11 mouse cellular contexts compared by ENCODE assay signal in the genomic region with DNA sequence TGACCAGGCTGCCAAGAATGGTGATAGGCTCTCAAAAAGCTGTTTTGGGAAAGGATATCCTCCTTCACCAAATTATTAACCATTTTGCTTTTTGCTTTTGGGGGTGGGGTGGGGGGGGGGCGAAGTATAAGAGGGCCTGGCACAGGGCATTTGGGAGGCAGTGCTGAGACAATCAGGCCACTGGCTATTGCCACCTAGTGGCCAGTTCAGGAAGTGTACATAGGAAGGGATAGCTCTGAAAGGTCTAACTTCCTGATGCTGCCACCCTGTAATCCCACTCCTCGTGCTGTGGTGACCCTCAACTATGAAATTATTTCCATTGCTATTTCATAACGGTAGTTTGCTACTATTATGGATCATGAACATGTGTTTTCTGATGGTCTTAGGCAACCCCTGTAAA. TPM values are rescaled to one million over a fixed set of nuclear protein-coding genes. Genes with fewer than 3 reads are reported as not detected.
DNase-seq lines count a peak whose midpoint lies in the region; ATAC-seq and TF ChIP-seq lines count a peak whose summit lies in the region.
"Had no signal": no experiment of that assay in that cellular context is flagged by ENCODE, and none has a peak within 500 bp of the region (broad histone marks: within the 10 kb centered on the region; RNA-seq: fewer than 3 reads in every experiment).

No protein-coding gene starts in this region.

- no peak overlapping the region for H3K27ac ChIP-seq in intestine, postnatal 0 days (ENCODE audit: low read depth, low read length)
- no peak overlapping the region for H3K27ac ChIP-seq in intestine, embryonic 16.5 days (ENCODE audit: low read length)
- no peak overlapping the region for H3K27ac ChIP-seq in forebrain, embryonic 14.5 days (ENCODE audit: low read depth, low read length)
- H3K27ac ChIP-seq: lung, embryonic 15.5 days had no signal

- no peaks in the 10 kb centered on the region for H3K36me3 ChIP-seq in intestine, postnatal 0 days (ENCODE audit: control insufficient read depth, insufficient read depth)
- H3K36me3 ChIP-seq in intestine, embryonic 16.5 days (ENCODE audit: control insufficient read depth, insufficient read depth, low read length), result no peaks in the 10 kb centered on the region
- no peaks in the 10 kb centered on the region for H3K36me3 ChIP-seq in forebrain, embryonic 14.5 days (ENCODE audit: control insufficient read depth, insufficient read depth, low read length)
- H3K36me3 ChIP-seq: lung, embryonic 15.5 days had no signal

- no peaks in the 10 kb centered on the region for H3K27me3 ChIP-seq in intestine, postnatal 0 days (replicated peaks; ENCODE audit: control insufficient read depth, insufficient read depth, low read length)
- H3K27me3 ChIP-seq in intestine, embryonic 16.5 days (replicated peaks; ENCODE audit: control insufficient read depth, insufficient read depth, low read length), result no peaks in the 10 kb centered on the region
- H3K27me3 ChIP-seq in forebrain, embryonic 14.5 days (replicated peaks; ENCODE audit: control insufficient read depth, insufficient read depth, low read length), result no peaks in the 10 kb centered on the region
- H3K27me3 ChIP-seq: lung, embryonic 15.5 days had no signal

- no peak overlapping the region for H3K4me3 ChIP-seq in intestine, postnatal 0 days (ENCODE audit: low read depth, low read length)
- no peak overlapping the region for H3K4me3 ChIP-seq in intestine, embryonic 16.5 days (ENCODE audit: low read length)
- no peak overlapping the region for H3K4me3 ChIP-seq in forebrain, embryonic 14.5 days (ENCODE audit: low read depth, low read length)
- H3K4me3 ChIP-seq: lung, embryonic 15.5 days had no signal

- H3K9me3 ChIP-seq in intestine, postnatal 0 days (ENCODE audit: control insufficient read depth), result no peaks in the 10 kb centered on the region
- H3K9me3 ChIP-seq in intestine, embryonic 16.5 days (ENCODE audit: control insufficient read depth, low read length), result peaks cover 3% of the 10 kb centered on the region; the same call in 1 of the 2 replicates
- H3K9me3 ChIP-seq in forebrain, embryonic 14.5 days (replicated peaks; ENCODE audit: control insufficient read depth, low read length), result no peaks in the 10 kb centered on the region
- H3K9me3 ChIP-seq: lung, embryonic 15.5 days had no signal

- peak; percentile 29 for DNase-seq in thymus, postnatal 0 days (ENCODE audit: low spot score)
- DNase-seq in thymus, postnatal 36 days, result no peak
- peak; percentile 52 to 74 for DNase-seq in cerebellum, postnatal 36 days
- DNase-seq in thymus, postnatal 4 days, result peak; percentile 56
- no peak for DNase-seq in forebrain, embryonic 14.5 days (ENCODE audit: low spot score)
- no peak for DNase-seq in ovary, postnatal 36 days (ENCODE audit: low spot score)
- DNase-seq: adrenal gland, postnatal 25 days; right cerebral cortex, postnatal 4 days had no signal

- ATAC-seq in intestine, postnatal 0 days, result no peak
- no peak for ATAC-seq in intestine, embryonic 16.5 days
- ATAC-seq in forebrain, embryonic 14.5 days, result no peak

- TF ChIP-seq CTCF in intestine, postnatal 0 days (IDR thresholded peaks at IDR 0.05; ENCODE audit: low read depth), result peak; percentile 64

- WGBS in intestine, postnatal 0 days, result 92% methylated on average over 3 of the region's 3 CpGs
- WGBS in intestine, embryonic 16.5 days, result 84% methylated on average over 3 of the region's 3 CpGs
- WGBS in forebrain, embryonic 14.5 days, result 81% methylated on average over 3 of the region's 3 CpGs

- H3K9ac ChIP-seq in intestine, postnatal 0 days (ENCODE audit: low read depth, low read length), result no peak overlapping the region
- no peak overlapping the region for H3K9ac ChIP-seq in intestine, embryonic 16.5 days (ENCODE audit: low read depth, low read length)
- H3K9ac ChIP-seq in forebrain, embryonic 14.5 days (ENCODE audit: low read length), result no peak overlapping the region
- H3K9ac ChIP-seq: lung, embryonic 15.5 days had no signal

- no peaks in the 10 kb centered on the region for H3K4me1 ChIP-seq in intestine, postnatal 0 days (replicated peaks; ENCODE audit: control insufficient read depth, insufficient read depth, low read length)
- H3K4me1 ChIP-seq in intestine, embryonic 16.5 days (ENCODE audit: control insufficient read depth, insufficient read depth, low read length), result no peaks in the 10 kb centered on the region
- 0 out of 2 replicates have a peak, but pooled peaks cover 2% of the 10 kb centered on the region for H3K4me1 ChIP-seq in forebrain, embryonic 14.5 days (ENCODE audit: control insufficient read depth, insufficient read depth, low read length)

- H3K4me2 ChIP-seq in intestine, postnatal 0 days (replicated peaks; ENCODE audit: low read depth), result no peak overlapping the region
- H3K4me2 ChIP-seq in intestine, embryonic 16.5 days (ENCODE audit: low read depth, low read length), result no peak overlapping the region
- no peak overlapping the region for H3K4me2 ChIP-seq in forebrain, embryonic 14.5 days (ENCODE audit: low read length)
- H3K4me2 ChIP-seq: lung, embryonic 15.5 days had no signal

RNA-seq across cellular contexts. Expression of a gene that starts 5.5 kb away (rescaled TPM):
- polyA plus RNA-seq in intestine, postnatal 0 days (2015; fragmentation: Nextera tagmentation; extraction: Ambion mirVana), result 28.9 and 33.4 TPM in 2 replicates
- 64.6 and 67.0 TPM in 2 replicates for polyA plus RNA-seq in intestine, embryonic 16.5 days (2015; fragmentation: Nextera tagmentation; extraction: Ambion mirVana)
- polyA plus RNA-seq in thymus, postnatal 0 days (2015; fragmentation: Nextera tagmentation; extraction: Ambion mirVana), result 8.0 and 8.6 TPM in 2 replicates
- 60.2 and 81.2 TPM in 2 replicates for polyA plus RNA-seq in forebrain, embryonic 14.5 days (2014; fragmentation: Nextera tagmentation; extraction: Ambion mirVana)

RNA-seq across cellular contexts. Expression of a gene that starts 16.4 kb away (rescaled TPM):
- polyA plus RNA-seq in intestine, postnatal 0 days (2015; fragmentation: Nextera tagmentation; extraction: Ambion mirVana), result 27.1 and 29.2 TPM in 2 replicates
- polyA plus RNA-seq in intestine, embryonic 16.5 days (2015; fragmentation: Nextera tagmentation; extraction: Ambion mirVana), result 46.8 and 49.3 TPM in 2 replicates
- polyA plus RNA-seq in thymus, postnatal 0 days (2015; fragmentation: Nextera tagmentation; extraction: Ambion mirVana), result 38.4 and 47.9 TPM in 2 replicates
- polyA plus RNA-seq in forebrain, embryonic 14.5 days (2014; fragmentation: Nextera tagmentation; extraction: Ambion mirVana), result 3.4 and 3.7 TPM in 2 replicates

RNA-seq across cellular contexts. Expression of a gene that starts 40.3 kb away (rescaled TPM):
- polyA plus RNA-seq in intestine, postnatal 0 days (2015; fragmentation: Nextera tagmentation; extraction: Ambion mirVana), result 2.9 and 3.2 TPM in 2 replicates
- 4.8 and 5.9 TPM in 2 replicates for polyA plus RNA-seq in intestine, embryonic 16.5 days (2015; fragmentation: Nextera tagmentation; extraction: Ambion mirVana)
- 10.6 and 10.9 TPM in 2 replicates for polyA plus RNA-seq in thymus, postnatal 0 days (2015; fragmentation: Nextera tagmentation; extraction: Ambion mirVana)
- 5.8 TPM in 2 replicates for polyA plus RNA-seq in forebrain, embryonic 14.5 days (2014; fragmentation: Nextera tagmentation; extraction: Ambion mirVana)

RNA-seq across cellular contexts. Expression of a gene that starts 41.9 kb away (rescaled TPM):
- polyA plus RNA-seq in intestine, postnatal 0 days (2015; fragmentation: Nextera tagmentation; extraction: Ambion mirVana), result 3.9 and 4.2 TPM in 2 replicates
- 7.5 and 8.4 TPM in 2 replicates for polyA plus RNA-seq in intestine, embryonic 16.5 days (2015; fragmentation: Nextera tagmentation; extraction: Ambion mirVana)
- 9.2 and 10.0 TPM in 2 replicates for polyA plus RNA-seq in thymus, postnatal 0 days (2015; fragmentation: Nextera tagmentation; extraction: Ambion mirVana)
- 1.8 and 1.9 TPM in 2 replicates for polyA plus RNA-seq in forebrain, embryonic 14.5 days (2014; fragmentation: Nextera tagmentation; extraction: Ambion mirVana)

Comparison
In these comparisons a context has a peak if more than half of its experiments do, and no peak if none do; other contexts are left out.
1. DNase-seq: peak in thymus, postnatal 0 days (single experiment), cerebellum, postnatal 36 days (2 of 2) and thymus, postnatal 4 days (single experiment); none in thymus, postnatal 36 days (0 of 2), forebrain, embryonic 14.5 days (single experiment) and ovary, postnatal 36 days (single experiment).